Mouse (Mus musculus) erythroblast, embryonic 14.5 days (primary cell): Measurements from ENCODE around the gene Hist2h3c2.
"Not testable (repeated sequence)": the region's sequence is repeated elsewhere in the genome, so short reads cannot be mapped to it uniquely, and the experiment has no call there.

Experiments
- GATA1 ChIP-seq: IDR thresholded peaks from 2 replicates; pipeline ENCODE4 v1.6.1; 2012; ENCODE audit warnings: low read length, inconsistent platforms, mixed read lengths
- TAL1 ChIP-seq: IDR thresholded peaks from 3 replicates; pipeline ENCODE4 v1.6.1; 2012; ENCODE audit warnings: low read length, inconsistent platforms, mixed read lengths

GRCm38 (mm10) chr3:96287334-96287733, 48.4 kb upstream of the Hist2h3c2 start:
- not testable (repeated sequence) for TF ChIP-seq GATA1, TAL1
